ENCODE assay signal across 10 mouse cellular contexts in genomic region chr6:120464406-120464939, GRCm38 (mm10). TPM values are rescaled to one million over a fixed set of nuclear protein-coding genes. Genes with fewer than 3 reads are reported as not detected.
A peak's percentile ranks its signal among the peaks of the same experiment; 100 is the strongest.
DNase-seq lines count a peak whose midpoint lies in the region; ATAC-seq and TF ChIP-seq lines count a peak whose summit lies in the region.
"Had no signal": no experiment of that assay in that cellular context is flagged by ENCODE, and none has a peak within 500 bp of the region (broad histone marks: within the 10 kb centered on the region; RNA-seq: fewer than 3 reads in every experiment).

No protein-coding gene starts in this region.

- H3K79me2 ChIP-seq in heart, adult 2 months (replicated peaks; ENCODE audit: control insufficient read depth, insufficient read depth, low read length): no peaks in the 10 kb centered on the region

- H3K36me3 ChIP-seq in heart, adult 2 months (ENCODE audit: control insufficient read depth, insufficient read depth, low read length): no peaks in the 10 kb centered on the region
- H3K36me3 ChIP-seq in midbrain, embryonic 13.5 days: no peaks in the 10 kb centered on the region
- H3K36me3 ChIP-seq in midbrain, embryonic 15.5 days (replicated peaks): no peaks in the 10 kb centered on the region
- no peaks in the 10 kb centered on the region for H3K36me3 ChIP-seq in hindbrain, embryonic 14.5 days (replicated peaks; ENCODE audit: control insufficient read depth, insufficient read depth)
- H3K36me3 ChIP-seq in stomach, embryonic 14.5 days (ENCODE audit: control insufficient read depth, insufficient read depth, low read length): no peaks in the 10 kb centered on the region

- no peaks in the 10 kb centered on the region for H3K27me3 ChIP-seq in heart, adult 2 months (ENCODE audit: control insufficient read depth, insufficient read depth, low read length)
- peaks cover 51% of the 10 kb centered on the region for H3K27me3 ChIP-seq in midbrain, embryonic 13.5 days
- H3K27me3 ChIP-seq in midbrain, embryonic 15.5 days (replicated peaks): peaks cover 40% of the 10 kb centered on the region
- peaks cover 37% of the 10 kb centered on the region for H3K27me3 ChIP-seq in hindbrain, embryonic 14.5 days (ENCODE audit: control insufficient read depth, insufficient read depth, low read length)
- H3K27me3 ChIP-seq in stomach, embryonic 14.5 days (ENCODE audit: control insufficient read depth, insufficient read depth, low read length): peaks cover 8% of the 10 kb centered on the region; the same call in 1 of the 2 replicates

- no peak for DNase-seq in heart, adult 2 months
- no peak for DNase-seq in heart, postnatal 10 days
- no peak for DNase-seq in hindbrain, embryonic 14.5 days (ENCODE audit: low spot score)
- DNase-seq in left cerebral cortex, adult 18-20 months (ENCODE audit: low spot score in 2 of 2): no peak

- no peak overlapping the region for H3K9ac ChIP-seq in heart, adult 2 months (ENCODE audit: low read depth, low read length)
- no peak overlapping the region for H3K9ac ChIP-seq in midbrain, embryonic 13.5 days (replicated peaks)
- H3K9ac ChIP-seq in midbrain, embryonic 15.5 days: no peak overlapping the region
- no peak overlapping the region for H3K9ac ChIP-seq in hindbrain, embryonic 14.5 days
- no peak overlapping the region for H3K9ac ChIP-seq in stomach, embryonic 14.5 days (replicated peaks; ENCODE audit: low read depth, low read length)

- no peak for TF ChIP-seq POLR2A in heart, adult 2 months (IDR thresholded peaks at IDR 0.05; ENCODE audit: insufficient read depth, low read depth, low read length)

- peak overlapping the region; percentile 65 for H3K4me2 ChIP-seq in midbrain, embryonic 13.5 days (replicated peaks)
- no peak overlapping the region for H3K4me2 ChIP-seq in midbrain, embryonic 15.5 days
- peak overlapping the region; percentile 64 for H3K4me2 ChIP-seq in hindbrain, embryonic 14.5 days (replicated peaks)
- peak overlapping the region; percentile 69; the same call in 1 of the 2 replicates for H3K4me2 ChIP-seq in stomach, embryonic 14.5 days (replicated peaks; ENCODE audit: low read depth, low read length)

- no peak for TF ChIP-seq EP300 in heart, adult 2 months (IDR thresholded peaks at IDR 0.05; ENCODE audit: insufficient read depth, low read depth, low read length)

- WGBS in heart, adult 2 months: 54% methylated on average over 9 of the region's 9 CpGs
- 53% methylated on average over 9 of the region's 9 CpGs for WGBS in midbrain, embryonic 13.5 days
- 49% methylated on average over 9 of the region's 9 CpGs for WGBS in midbrain, embryonic 15.5 days
- WGBS in hindbrain, embryonic 14.5 days: 48% methylated on average over 9 of the region's 9 CpGs
- 42% methylated on average over 9 of the region's 9 CpGs for WGBS in stomach, embryonic 14.5 days

- H3K4me1 ChIP-seq in heart, adult 2 months (ENCODE audit: control insufficient read depth, insufficient read depth, low read length): no peaks in the 10 kb centered on the region; the same call in 1 of the 2 replicates
- H3K4me1 ChIP-seq in midbrain, embryonic 13.5 days (replicated peaks): peaks cover 14% of the 10 kb centered on the region
- H3K4me1 ChIP-seq in midbrain, embryonic 15.5 days: peaks cover 15% of the 10 kb centered on the region
- H3K4me1 ChIP-seq in hindbrain, embryonic 14.5 days (replicated peaks; ENCODE audit: control insufficient read depth, insufficient read depth, low read length): peaks cover 7% of the 10 kb centered on the region; the same call in 1 of the 2 replicates
- peaks cover 13% of the 10 kb centered on the region; the same call in 1 of the 2 replicates for H3K4me1 ChIP-seq in stomach, embryonic 14.5 days (ENCODE audit: control insufficient read depth, insufficient read depth, low read length)

- H3K4me3 ChIP-seq in heart, adult 2 months: peak overlapping the region; percentile 59; the same call in 1 of the 2 replicates
- H3K4me3 ChIP-seq in midbrain, embryonic 13.5 days (replicated peaks): peak overlapping the region; percentile 53
- H3K4me3 ChIP-seq in midbrain, embryonic 15.5 days: no peak overlapping the region
- peak overlapping the region; percentile 46 for H3K4me3 ChIP-seq in hindbrain, embryonic 14.5 days (replicated peaks; ENCODE audit: low read length)
- H3K4me3 ChIP-seq in stomach, embryonic 14.5 days (ENCODE audit: low read depth, low read length): peak overlapping the region; percentile 61; the same call in 1 of the 2 replicates

- TF ChIP-seq CTCF in heart, adult 2 months (IDR thresholded peaks at IDR 0.05): no peak

- no peak for ATAC-seq in midbrain, embryonic 13.5 days
- ATAC-seq in midbrain, embryonic 15.5 days (replicated peaks): no peak
- ATAC-seq in hindbrain, embryonic 14.5 days (ENCODE audit: low FRiP score): no peak
- no peak for ATAC-seq in stomach, embryonic 14.5 days (ENCODE audit: insufficient number of reproducible peaks, insufficient read depth, low FRiP score, low read depth)
- no peak for ATAC-seq in erythroid progenitor cell, adult 5-6 weeks (replicated peaks; ENCODE audit: low FRiP score, poor library complexity, severe bottlenecking)

- intact Hi-C loops in heart, adult 2 months (cut with DNase I): no loop called here
- intact Hi-C loops in heart, postnatal 10 days (cut with DNase I): no loop called here

- H3K27ac ChIP-seq in heart, adult 2 months: no peak overlapping the region
- H3K27ac ChIP-seq in midbrain, embryonic 13.5 days: no peak overlapping the region
- no peak overlapping the region for H3K27ac ChIP-seq in midbrain, embryonic 15.5 days
- H3K27ac ChIP-seq in hindbrain, embryonic 14.5 days: no peak overlapping the region
- H3K27ac ChIP-seq in stomach, embryonic 14.5 days (ENCODE audit: low read length): no peak overlapping the region

- H3K9me3 ChIP-seq in midbrain, embryonic 13.5 days: no peaks in the 10 kb centered on the region
- H3K9me3 ChIP-seq in midbrain, embryonic 15.5 days: no peaks in the 10 kb centered on the region
- H3K9me3 ChIP-seq in hindbrain, embryonic 14.5 days (ENCODE audit: control insufficient read depth, low read length): no peaks in the 10 kb centered on the region
- no peaks in the 10 kb centered on the region for H3K9me3 ChIP-seq in stomach, embryonic 14.5 days (ENCODE audit: control insufficient read depth, low read depth, low read length)

RNA-seq across cellular contexts. Expression of gene Il17ra, which starts 1.4 kb away (rescaled TPM):
- 1 to 10 TPM; 2.1 to 2.4 TPM for total RNA-seq in heart, adult 2 months (2021)
- polyA plus RNA-seq in heart, adult 2 months (2012; rRNA removed): 5.4 and 5.9 TPM in 2 replicates
- 1 to 10 TPM; 2.9 to 3.6 TPM for total RNA-seq in heart, postnatal 10 days (2021)
- 2.9 and 4.4 TPM in 2 replicates for polyA plus RNA-seq in midbrain, embryonic 13.5 days (2015; fragmentation: Nextera tagmentation; extraction: Ambion mirVana)
- 2.9 and 4.2 TPM in 2 replicates for polyA plus RNA-seq in midbrain, embryonic 15.5 days (2015; fragmentation: Nextera tagmentation; extraction: Ambion mirVana)
- polyA plus RNA-seq in hindbrain, embryonic 14.5 days (2014; fragmentation: Nextera tagmentation; extraction: Ambion mirVana): 2.2 and 3.6 TPM in 2 replicates
- polyA plus RNA-seq in stomach, embryonic 14.5 days (2014; fragmentation: Nextera tagmentation; extraction: Ambion mirVana): 2.7 and 3.2 TPM in 2 replicates
- total RNA-seq in erythroid progenitor cell, adult 5-6 weeks (2015; ENCODE audit: low replicate concordance): 8.4 and 11.5 TPM in 2 replicates
- 10.5 and 11.7 TPM in 2 replicates for total RNA-seq in erythroid progenitor cell, adult 5-6 weeks (2017; ENCODE audit: low replicate concordance)
- total RNA-seq in left cerebral cortex, adult 18-20 months (2021): 10 to 100 TPM; 18.2 to 19.6 TPM

RNA-seq across cellular contexts. Expression of gene Tmem121b, which starts 29.1 kb away (rescaled TPM):
- total RNA-seq in heart, adult 2 months (2021): not detected
- polyA plus RNA-seq in heart, adult 2 months (2012; rRNA removed): not detected in 2 replicates
- under 1 TPM in 1 of 2 experiments, not detected in 1; 0.05 TPM for total RNA-seq in heart, postnatal 10 days (2021)
- 2.6 and 3.0 TPM in 2 replicates for polyA plus RNA-seq in midbrain, embryonic 13.5 days (2015; fragmentation: Nextera tagmentation; extraction: Ambion mirVana)
- polyA plus RNA-seq in midbrain, embryonic 15.5 days (2015; fragmentation: Nextera tagmentation; extraction: Ambion mirVana): 3.6 and 3.8 TPM in 2 replicates
- 3.2 and 4.3 TPM in 2 replicates for polyA plus RNA-seq in hindbrain, embryonic 14.5 days (2014; fragmentation: Nextera tagmentation; extraction: Ambion mirVana)
- 0.14 and 0.17 TPM in 2 replicates for polyA plus RNA-seq in stomach, embryonic 14.5 days (2014; fragmentation: Nextera tagmentation; extraction: Ambion mirVana)
- not detected in 2 replicates for total RNA-seq in erythroid progenitor cell, adult 5-6 weeks (2015; ENCODE audit: low replicate concordance)
- total RNA-seq in erythroid progenitor cell, adult 5-6 weeks (2017; ENCODE audit: low replicate concordance): not detected in 2 replicates
- 10 to 100 TPM; 56.6 to 57.9 TPM for total RNA-seq in left cerebral cortex, adult 18-20 months (2021)
- total RNA-seq: granulocyte monocyte progenitor cell, adult 5-6 weeks; neutrophil, adult 5-6 weeks had no signal
